Mouse (Mus musculus) liver, adult 2 months (tissue): ENCODE results near the gene Gm20604. TPM values are rescaled to one million over a fixed set of nuclear protein-coding genes. Genes with fewer than 3 reads are reported as not detected.
A peak's percentile ranks its signal among the peaks of the same experiment; 100 is the strongest.

Experiments used
- DNase-seq: peaks from one replicate; pipeline ENCODE4 v3.0.0-alpha.2; 2011; ENCODE audit warnings: low read depth, low spot score; ENCODE audit errors: extremely low read depth
- H3K27ac ChIP-seq: fragments of 200-500 bp; replicated peaks from 2 replicates; pipeline ENCODE4 v1.5.1; 2012; ENCODE audit warnings: low read depth, mild to moderate bottlenecking, control low read depth, inconsistent platforms, low read length; ENCODE audit not compliant: insufficient read depth
- H3K27me3 ChIP-seq: fragments of 200-500 bp; 2 replicates; pipeline ENCODE4 v1.6.1; 2012; ENCODE audit warnings: mild to moderate bottlenecking, moderate library complexity, low read length, inconsistent platforms; ENCODE audit not compliant: control insufficient read depth, insufficient read depth
- H3K36me3 ChIP-seq: fragments of 200-500 bp; 2 replicates; pipeline ENCODE4 v1.6.1; 2012; ENCODE audit warnings: low read length, inconsistent platforms; ENCODE audit not compliant: control insufficient read depth, insufficient read depth
- H3K4me1 ChIP-seq: fragments of 200-500 bp; 2 replicates; pipeline ENCODE4 v1.6.1; 2011; ENCODE audit warnings: low read length; ENCODE audit not compliant: control insufficient read depth, insufficient read depth
- H3K4me3 ChIP-seq: fragments of 200-500 bp; 2 replicates; pipeline ENCODE4 v1.5.1; 2011; ENCODE audit warnings: low read depth, mild to moderate bottlenecking, control low read depth, low read length, moderate library complexity; ENCODE audit not compliant: insufficient read depth
- H3K79me2 ChIP-seq: fragments of 200-500 bp; 2 replicates; pipeline ENCODE4 v1.6.1; 2012; ENCODE audit warnings: inconsistent platforms, mild to moderate bottlenecking, low read length, moderate library complexity; ENCODE audit not compliant: control insufficient read depth, insufficient read depth
- H3K9ac ChIP-seq: fragments of 200-500 bp; 2 replicates; pipeline ENCODE4 v1.6.1; 2012; ENCODE audit warnings: low read depth, mild to moderate bottlenecking, control low read depth, inconsistent platforms, low read length
- CTCF ChIP-seq: fragments of 200-500 bp; IDR thresholded peaks from 2 replicates; pipeline ENCODE4 v1.5.1; 2011; ENCODE audit warnings: low read depth, low read length, control low read depth
- POLR2A ChIP-seq: fragments of 200-500 bp; IDR thresholded peaks from 2 replicates; pipeline ENCODE4 v1.6.1; 2011; ENCODE audit warnings: low read length, control low read depth; ENCODE audit not compliant: insufficient read depth; ENCODE audit errors: extremely low read depth
- WGBS: fragments of 180-500 bp; shearing (Covaris S2); methylation state at CpG from one replicate; pipeline ENCODE4 v1.1.7; 2018; 5-methylcytosine and 5-hydroxymethylcytosine counted together
- polyA plus RNA-seq: library from polyadenylated mRNA; depleted of rRNA; stranded (reverse); fragments of >200 nt; gene quantifications from 2 replicates; pipeline ENCODE4 v1.2.3, GENCODE M21; 2012
- total RNA-seq: library from RNA; depleted of rRNA; stranded (reverse); fragments of >200 nt; gene quantifications from 2 replicates; pipeline ENCODE4 v1.2.3, GENCODE M21; 2014

Gm20604 gene
- total and polyA plus RNA-seq, 2 experiments, result 0.94 to 1.8 TPM

DNA sequence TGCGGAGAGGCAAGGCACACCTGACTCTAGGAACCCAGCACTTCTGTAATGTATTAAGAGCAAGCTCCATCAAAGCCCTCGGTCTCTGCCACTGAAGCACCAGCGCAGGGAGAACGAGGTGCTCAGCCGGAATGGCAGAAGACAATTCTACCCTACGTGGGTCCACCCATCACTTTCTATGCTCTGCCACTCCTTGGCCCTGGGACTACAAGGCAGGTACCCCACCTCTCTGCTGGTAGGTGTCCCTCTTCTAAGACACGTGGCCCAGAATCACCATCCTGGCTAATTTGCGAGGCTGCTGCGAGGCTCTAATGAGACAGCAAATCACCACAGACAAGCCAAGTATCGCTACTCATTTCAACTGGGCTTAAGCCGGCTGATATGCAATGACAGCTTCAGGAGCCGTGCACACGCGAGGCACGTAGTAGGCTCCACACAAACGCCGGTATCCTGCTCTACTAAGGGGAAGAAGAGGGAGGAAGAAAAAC lies 54.5 kb downstream of the Gm20604 start:
- peaks cover 10% of the 10 kb centered on the region for H3K4me1 ChIP-seq
- no peak for DNase-seq
- no peaks in the 10 kb centered on the region for H3K36me3 ChIP-seq
- 21% methylated on average over 17 of the region's 17 CpGs for WGBS
- peak overlapping the region; percentile 74 for H3K4me3 ChIP-seq
- H3K79me2 ChIP-seq, result peaks cover 17% of the 10 kb centered on the region; the same call in 1 of the 2 replicates
- peak overlapping the region; percentile 79 for H3K9ac ChIP-seq
- TF ChIP-seq CTCF (no peak), POLR2A (no peak)
- H3K27ac ChIP-seq, result peak overlapping the region; percentile 36
- no peaks in the 10 kb centered on the region for H3K27me3 ChIP-seq

DNA sequence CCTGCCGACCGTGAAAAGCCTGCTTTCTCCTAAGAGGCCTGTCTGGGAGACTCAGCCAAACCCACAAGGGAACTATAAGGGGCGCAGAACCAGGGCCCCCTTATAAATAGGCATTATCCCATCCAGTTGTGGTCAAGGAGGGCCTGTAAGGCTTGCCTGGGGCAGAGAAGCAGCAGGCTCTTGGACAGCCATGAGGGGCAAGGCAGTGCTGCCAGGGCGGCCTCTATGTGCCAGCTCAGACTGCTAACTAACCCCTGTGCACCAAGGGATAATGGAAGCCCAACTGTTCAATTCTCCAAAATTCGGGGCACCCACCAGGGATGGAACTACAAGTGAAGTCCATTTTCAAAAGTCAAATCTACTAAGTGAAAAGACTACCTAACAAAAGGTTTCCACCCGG lies 55.0 kb downstream of the Gm20604 start:
- no peak for TF ChIP-seq CTCF
- TF ChIP-seq POLR2A, result no peak
- peaks cover 22% of the 10 kb centered on the region; the same call in 1 of the 2 replicates for H3K79me2 ChIP-seq
- no peaks in the 10 kb centered on the region for H3K36me3 ChIP-seq
- H3K4me1 ChIP-seq, result peaks cover 10% of the 10 kb centered on the region
- no peak for DNase-seq
- no peak overlapping the region for H3K9ac ChIP-seq
- H3K27ac ChIP-seq, result no peak overlapping the region
- no peaks in the 10 kb centered on the region for H3K27me3 ChIP-seq
- H3K4me3 ChIP-seq, result peak overlapping the region; percentile 31; the same call in 1 of the 2 replicates
- WGBS, result 76% methylated on average over 6 of the region's 6 CpGs

DNA sequence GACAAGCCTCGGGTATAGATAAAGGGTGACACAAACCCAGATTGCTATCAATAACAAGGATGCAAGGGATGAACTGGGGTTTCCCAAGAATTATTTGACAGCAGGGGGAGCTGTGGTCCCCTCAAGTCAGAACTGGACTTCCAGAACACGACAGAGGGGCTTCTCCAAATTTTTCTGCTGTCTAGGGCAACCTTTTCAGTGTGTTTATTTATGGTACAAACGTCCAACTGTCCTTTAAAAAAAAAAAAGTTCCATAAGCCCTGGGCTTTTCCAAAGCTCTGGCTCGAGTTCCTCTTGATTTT lies 55.4 kb downstream of the Gm20604 start:
- 17% methylated on average over 4 of the region's 4 CpGs for WGBS
- TF ChIP-seq CTCF (peak; percentile 20; the same call in 1 of the 2 replicates), POLR2A (no peak)
- no peak overlapping the region for H3K9ac ChIP-seq
- no peak for DNase-seq
- H3K4me3 ChIP-seq, result peak overlapping the region; percentile 20; the same call in 1 of the 2 replicates
- H3K36me3 ChIP-seq, result no peaks in the 10 kb centered on the region
- H3K27me3 ChIP-seq, result no peaks in the 10 kb centered on the region
- H3K27ac ChIP-seq, result no peak overlapping the region
- H3K4me1 ChIP-seq, result peaks cover 10% of the 10 kb centered on the region
- peaks cover 25% of the 10 kb centered on the region; the same call in 1 of the 2 replicates for H3K79me2 ChIP-seq

DNA sequence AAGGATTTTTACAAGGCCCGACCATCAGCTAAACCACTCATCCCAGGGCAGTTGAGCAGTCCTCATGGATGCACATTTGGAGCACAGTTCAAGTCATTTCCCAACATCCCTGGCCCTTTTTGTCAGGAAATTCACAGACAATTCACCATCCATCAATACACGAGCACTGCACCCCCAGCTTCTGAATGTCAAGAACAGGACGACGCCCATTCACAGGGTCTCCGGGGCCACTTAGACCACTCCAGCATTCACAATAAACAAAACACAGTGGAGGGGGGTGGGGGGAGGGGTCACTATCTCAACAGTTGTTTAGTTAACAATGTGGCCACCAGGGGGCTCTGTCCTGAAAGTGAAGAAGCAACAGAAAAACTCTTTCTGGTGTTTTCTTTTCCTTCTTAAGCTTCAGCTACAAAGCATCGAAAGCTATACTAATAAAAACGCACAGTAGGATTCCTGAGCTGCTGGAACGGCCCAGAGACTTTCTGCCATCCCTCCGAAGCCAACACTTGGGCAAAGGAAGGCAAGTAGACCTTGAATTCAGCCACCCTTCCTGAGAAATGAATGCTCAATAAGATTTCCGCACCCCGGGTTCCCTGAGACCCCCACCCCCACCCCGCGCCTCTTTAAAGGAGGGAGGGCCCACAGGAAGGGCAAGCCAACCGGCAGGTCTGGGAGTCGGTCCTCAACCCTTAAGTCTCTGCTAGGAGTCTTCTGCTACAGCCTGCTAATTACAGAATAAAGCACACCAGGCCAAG lies 55.9 kb downstream of the Gm20604 start:
- TF ChIP-seq POLR2A (no peak), CTCF (peak; percentile 25; the same call in 1 of the 2 replicates)
- Histone ChIP-seq H3K4me3 (peak overlapping the region; percentile 20), H3K9ac (no peak overlapping the region; the same call in 1 of the 2 replicates), H3K79me2 (peaks cover 30% of the 10 kb centered on the region; the same call in 1 of the 2 replicates), H3K4me1 (peaks cover 10% of the 10 kb centered on the region), H3K36me3 (no peaks in the 10 kb centered on the region), H3K27ac (0 out of 2 replicates have a peak overlapping the region, but pooled peaks have one; percentile 7), H3K27me3 (no peaks in the 10 kb centered on the region)
- WGBS, result 18% methylated on average over 15 of the region's 15 CpGs
- peak; percentile 63 for DNase-seq

DNA sequence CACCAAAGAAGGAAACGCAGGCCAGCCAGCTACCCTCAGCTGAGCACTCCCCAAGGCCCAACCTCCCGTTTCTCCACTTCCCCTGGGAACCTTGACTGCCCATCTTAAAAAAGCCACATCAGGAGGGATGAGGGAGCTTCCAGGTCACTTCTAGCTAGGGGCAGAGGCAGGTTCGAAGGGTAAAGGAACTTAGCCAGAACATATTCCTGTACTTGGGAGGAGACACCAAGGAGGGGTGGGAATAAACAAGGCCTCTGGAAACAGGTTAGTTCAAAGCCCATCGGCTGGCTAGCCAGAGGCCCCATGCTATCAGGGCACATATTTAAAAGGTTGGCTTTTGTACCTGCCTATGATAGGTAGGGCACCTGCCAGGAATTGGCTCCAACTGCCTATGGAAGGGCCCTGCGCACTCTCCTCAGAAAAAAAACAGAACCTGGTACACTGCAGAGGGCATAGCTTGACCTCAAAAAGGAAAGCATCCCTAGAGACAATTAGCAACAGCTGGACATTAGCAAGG lies 56.7 kb downstream of the Gm20604 start:
- 90% methylated on average over 5 of the region's 5 CpGs for WGBS
- no peak overlapping the region for H3K4me3 ChIP-seq
- DNase-seq, result no peak
- no peak overlapping the region for H3K27ac ChIP-seq
- H3K9ac ChIP-seq, result no peak overlapping the region
- no peaks in the 10 kb centered on the region for H3K27me3 ChIP-seq
- H3K79me2 ChIP-seq, result peaks cover 32% of the 10 kb centered on the region; the same call in 1 of the 2 replicates
- peaks cover 10% of the 10 kb centered on the region for H3K4me1 ChIP-seq
- TF ChIP-seq CTCF, result no peak
- no peak for TF ChIP-seq POLR2A
- no peaks in the 10 kb centered on the region for H3K36me3 ChIP-seq
